Mouse (Mus musculus): ENCODE data around the gene Fggy. TPM values are rescaled to one million over a fixed set of nuclear protein-coding genes. Genes with fewer than 3 reads are reported as not detected.

The Fggy gene
- total RNA-seq, 2 experiments from 2014 or later, result 18.3 to 22.1 TPM

- DNase-seq (ENCODE audit: low spot score in 2 of 2), result no peak
Measured at GRCm38 (mm10) chr4:95850044-95850739, 292.9 kb downstream of the Fggy start.

DNA sequence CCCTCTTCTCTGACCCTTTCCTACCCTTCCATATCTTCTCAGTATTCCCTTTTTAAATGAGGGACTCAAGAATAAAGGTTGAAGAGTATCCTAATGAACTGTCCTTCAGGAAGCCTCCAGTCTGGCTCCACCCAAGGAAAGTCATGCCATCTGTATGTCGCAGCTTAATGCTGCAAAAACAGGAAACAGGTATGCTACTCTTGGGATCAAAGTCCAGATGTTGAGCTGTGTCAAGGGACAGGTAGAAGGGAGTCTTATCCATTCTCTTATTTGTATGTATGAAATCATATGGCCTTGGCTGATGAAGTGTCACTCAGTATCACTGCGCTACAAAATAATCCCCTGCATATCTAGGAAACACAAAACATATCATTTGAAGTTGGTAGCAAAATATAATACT is 294.9 kb downstream of the Fggy start:
- DNase-seq (ENCODE audit: low spot score in 2 of 2), result no peak

DNA sequence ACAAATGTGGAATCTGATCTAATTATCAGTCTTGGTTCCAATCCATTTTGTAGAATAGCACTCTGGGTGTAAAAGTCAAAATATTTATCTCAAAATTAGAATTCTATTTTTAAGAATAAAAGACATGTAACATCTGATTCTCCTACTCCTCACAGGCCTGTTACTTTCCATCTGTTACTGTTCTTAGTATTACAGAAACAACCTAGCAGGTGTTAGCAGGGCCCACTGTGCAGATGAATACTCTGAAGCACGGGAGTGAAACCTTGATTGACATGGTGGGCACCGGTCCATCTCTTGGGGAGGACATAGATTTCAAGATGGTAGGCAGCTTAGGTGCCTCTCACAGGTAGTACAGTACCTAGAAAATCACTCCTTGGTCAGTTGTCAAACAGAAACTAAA is 298.7 kb downstream of the Fggy start:
- DNase-seq (ENCODE audit: low spot score in 2 of 2), result no peak

- no peak for DNase-seq (ENCODE audit: low spot score in 2 of 2)
Measured at GRCm38 (mm10) chr4:95860601-95861000, 303.3 kb downstream of the Fggy start.

DNA sequence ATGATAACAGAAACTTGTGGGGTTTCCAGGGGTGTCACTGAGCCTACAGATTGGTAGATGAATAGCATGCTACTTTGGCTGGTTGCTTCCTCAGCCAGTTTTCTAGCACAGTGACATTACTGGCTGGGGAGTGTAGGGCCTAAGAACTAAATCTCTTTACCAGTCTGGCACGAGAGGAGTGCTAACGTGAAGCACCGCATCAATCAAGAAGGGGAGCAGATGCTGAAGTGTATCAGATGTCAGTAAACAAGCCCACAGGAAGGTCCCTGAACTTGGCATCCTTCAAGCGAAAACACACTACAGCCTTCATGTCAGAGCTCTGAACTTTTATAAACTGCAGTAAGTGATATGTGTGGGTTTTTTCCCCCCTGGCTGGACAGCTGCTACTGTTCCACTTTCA is 303.8 kb downstream of the Fggy start:
- no peak for DNase-seq (ENCODE audit: low spot score in 2 of 2)

- no peak for DNase-seq (ENCODE audit: low spot score in 2 of 2)
Measured at GRCm38 (mm10) chr4:95861741-95862155, 304.4 kb downstream of the Fggy start.

GRCm38 (mm10) chr4:95862276-95862675 is 305.0 kb downstream of the Fggy start:
- DNase-seq (ENCODE audit: low spot score in 2 of 2), result no peak

DNA sequence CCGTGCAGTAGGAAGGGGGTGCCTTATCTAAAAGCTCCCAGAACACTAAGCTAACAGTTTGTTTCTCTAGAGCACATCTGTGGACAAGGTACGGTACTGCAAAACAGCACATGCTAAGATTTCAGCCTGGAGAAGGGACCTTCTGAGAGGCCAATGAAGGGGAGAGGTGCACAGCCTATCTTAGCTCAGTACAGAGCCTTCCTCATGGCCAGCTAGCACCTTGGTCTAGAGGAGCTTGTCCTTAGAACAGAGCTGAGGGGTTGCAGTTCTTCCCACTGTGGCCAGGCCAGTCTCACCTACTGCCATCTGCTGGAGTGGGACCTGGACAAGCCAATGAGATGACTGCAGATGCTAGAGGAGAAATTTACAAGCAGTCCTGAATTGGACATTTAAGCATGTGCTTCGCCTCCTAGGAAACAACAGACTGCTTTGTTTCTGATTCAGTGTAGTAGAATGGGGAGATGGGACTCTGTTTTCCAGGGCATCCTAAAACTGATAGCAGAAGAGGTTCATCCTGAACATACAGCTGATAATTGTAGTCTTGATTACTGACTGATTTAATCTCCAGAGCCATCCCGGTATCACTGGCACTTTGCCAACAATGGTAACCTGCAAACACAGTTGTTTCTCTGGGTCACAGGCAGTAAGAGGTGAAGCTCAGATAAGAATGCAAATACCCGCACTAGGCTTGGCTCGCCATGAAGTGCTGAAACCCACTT is 305.6 kb downstream of the Fggy start:
- no peak for DNase-seq (ENCODE audit: low spot score in 2 of 2)

GRCm38 (mm10) chr4:95863500-95863803 is 306.1 kb downstream of the Fggy start:
- no peak for DNase-seq (ENCODE audit: low spot score in 2 of 2)

- no peak for DNase-seq (ENCODE audit: low spot score in 2 of 2)
Measured at GRCm38 (mm10) chr4:95865251-95865650, 307.9 kb downstream of the Fggy start.

GRCm38 (mm10) chr4:95865882-95866281 is 308.6 kb downstream of the Fggy start:
- no peak for DNase-seq (ENCODE audit: low spot score in 2 of 2)

DNA sequence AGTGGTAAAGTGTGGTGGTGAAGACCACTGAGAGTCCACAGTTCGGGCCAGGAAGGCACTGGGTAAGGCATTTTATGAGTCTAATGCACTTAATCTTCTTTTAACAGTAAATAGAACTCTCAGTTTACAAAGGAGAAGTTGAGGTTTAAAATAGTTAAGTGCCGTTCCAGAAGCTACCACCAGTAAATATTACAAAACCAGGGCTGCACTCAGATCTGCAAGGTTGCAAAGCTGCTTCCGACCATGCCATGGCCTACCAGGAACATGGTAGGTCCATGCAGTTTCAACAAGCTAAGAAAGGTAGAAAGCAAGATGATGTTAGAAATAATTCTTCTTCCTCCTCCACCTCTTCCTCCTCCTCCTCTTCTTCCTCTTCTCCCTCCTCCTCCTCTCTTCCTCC is 309.8 kb downstream of the Fggy start:
- DNase-seq (ENCODE audit: low spot score in 2 of 2), result no peak

DNA sequence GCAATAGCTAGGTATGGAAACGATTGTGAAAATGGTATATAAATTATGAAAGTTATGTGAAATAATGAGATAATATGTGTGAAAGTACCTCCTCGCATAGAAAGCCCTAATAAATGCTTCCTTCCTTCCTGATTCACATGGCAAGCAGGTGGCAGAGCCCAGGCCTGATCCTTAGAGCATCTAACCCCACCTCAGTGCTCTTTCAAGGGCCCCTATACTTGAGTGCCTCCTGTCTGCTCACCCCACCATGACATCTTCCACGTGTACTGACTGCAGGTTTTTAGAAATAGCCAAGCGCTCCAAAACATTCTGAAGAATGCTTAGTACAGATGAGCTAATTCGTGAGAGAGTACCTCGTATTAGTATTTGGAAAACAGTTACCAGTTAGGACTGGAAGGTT is 311.0 kb downstream of the Fggy start:
- DNase-seq (ENCODE audit: low spot score in 2 of 2), result no peak

GRCm38 (mm10) chr4:95871216-95871881 is 314.0 kb downstream of the Fggy start:
- peak; percentile 53 to 58 for DNase-seq (ENCODE audit: low spot score in 2 of 2)

DNA sequence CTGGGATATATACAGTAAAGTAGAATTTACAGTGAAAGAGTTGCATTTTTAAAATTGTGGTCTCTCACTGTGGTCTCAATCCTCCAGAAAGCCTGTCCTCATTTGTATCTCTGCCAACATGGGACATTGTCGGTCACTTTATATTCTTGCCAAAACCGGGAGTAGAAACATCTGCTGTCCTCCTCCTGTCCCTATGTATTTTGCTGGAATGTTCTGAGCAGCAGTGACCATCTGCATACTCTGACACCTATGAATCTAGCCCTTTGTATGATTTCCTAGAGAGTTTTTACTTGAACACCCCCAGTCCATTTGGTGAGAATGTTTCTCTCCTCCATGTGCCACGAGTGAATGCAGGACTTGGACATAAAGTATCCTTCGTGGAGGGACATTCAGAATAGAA is 318.6 kb downstream of the Fggy start:
- no peak for DNase-seq (ENCODE audit: low spot score in 2 of 2)

- DNase-seq (ENCODE audit: low spot score in 2 of 2), result no peak
Measured at GRCm38 (mm10) chr4:95877436-95877835, 320.1 kb downstream of the Fggy start.

DNA sequence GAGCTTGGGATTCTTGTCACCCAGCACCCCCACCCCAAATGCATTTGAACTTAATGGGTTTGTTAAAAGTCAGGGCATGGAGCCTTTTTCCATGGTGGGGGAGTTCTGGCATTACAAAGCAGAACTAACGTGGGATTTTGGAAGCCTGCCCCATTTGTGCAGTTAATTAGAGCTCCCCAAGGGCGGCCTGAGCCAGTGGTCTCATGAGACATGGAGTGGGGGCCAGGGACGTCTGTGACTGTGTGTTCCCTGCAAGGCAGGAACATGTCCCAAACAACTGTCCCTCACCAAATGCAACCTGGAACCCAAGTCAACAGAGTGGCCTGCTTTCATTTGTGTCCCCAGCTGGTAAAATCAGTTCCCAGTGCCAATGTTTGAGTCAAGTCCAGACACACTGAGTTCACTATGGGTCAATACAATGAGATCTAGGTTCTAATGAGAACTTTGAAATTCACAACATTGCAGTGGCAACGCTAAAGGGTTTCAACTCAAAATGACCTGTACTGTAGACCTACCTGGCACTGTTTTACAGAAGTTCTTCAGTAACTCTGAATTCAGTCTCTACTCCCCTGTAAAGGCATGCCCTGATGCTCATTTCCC is 324.5 kb downstream of the Fggy start:
- no peak for DNase-seq (ENCODE audit: low spot score in 2 of 2)

- DNase-seq (ENCODE audit: low spot score in 2 of 2), result no peak
Measured at GRCm38 (mm10) chr4:95884184-95885145, 327.2 kb downstream of the Fggy start.

GRCm38 (mm10) chr4:95895199-95895754 is 338.0 kb downstream of the Fggy start:
- DNase-seq (ENCODE audit: low spot score in 2 of 2), result no peak

- DNase-seq (ENCODE audit: low spot score in 2 of 2), result no peak
Measured at GRCm38 (mm10) chr4:95896571-95896970, 339.3 kb downstream of the Fggy start.
